Mouse (Mus musculus) embryonic facial prominence, embryonic 11.5 days (tissue): ENCODE results near the gene Srsf10. TPM values are rescaled to one million over a fixed set of nuclear protein-coding genes. Genes with fewer than 3 reads are reported as not detected.

Experiments used
- ATAC-seq: fragments of 200-750 bp; cut with Nextera tagmentation; replicated peaks from 2 replicates; pipeline ENCODE4 v1.8.0; 2017; ENCODE audit warnings: low read depth; ENCODE audit not compliant: insufficient number of reproducible peaks, low FRiP score, low TSS enrichment
- DNase-seq: peaks from one replicate; pipeline ENCODE4 v3.0.0-alpha.2; 2015; ENCODE audit warnings: low spot score
- H3K27ac ChIP-seq: fragments of 300-500 bp; sonication (generic); replicated peaks from 2 replicates; pipeline ENCODE4 v1.5.1; 2014; ENCODE audit warnings: mild to moderate bottlenecking, low read depth, low read length, control low read depth
- H3K27me3 ChIP-seq: fragments of 300-500 bp; sonication (generic); 2 replicates; pipeline ENCODE4 v1.6.1; 2014; ENCODE audit warnings: mild to moderate bottlenecking, low read length, moderate library complexity, mixed read lengths; ENCODE audit not compliant: control insufficient read depth, insufficient read depth
- H3K36me3 ChIP-seq: fragments of 300-500 bp; sonication (generic); replicated peaks from 2 replicates; pipeline ENCODE4 v1.6.1; 2014; ENCODE audit warnings: low read depth, mild to moderate bottlenecking, low read length, moderate library complexity, mixed read lengths; ENCODE audit not compliant: control insufficient read depth, insufficient read depth
- H3K4me1 ChIP-seq: fragments of 300-500 bp; sonication (generic); 2 replicates; pipeline ENCODE4 v1.6.1; 2014; ENCODE audit warnings: low read length, mixed read lengths; ENCODE audit not compliant: control insufficient read depth, insufficient read depth
- H3K4me2 ChIP-seq: fragments of 300-500 bp; sonication (generic); 2 replicates; pipeline ENCODE4 v1.6.1; 2014; ENCODE audit warnings: low read depth, mild to moderate bottlenecking, control low read depth, low read length, moderate library complexity
- H3K4me3 ChIP-seq: fragments of 300-500 bp; sonication (generic); 2 replicates; pipeline ENCODE4 v1.5.1; 2014; ENCODE audit warnings: low read depth, low read length, control low read depth
- H3K9ac ChIP-seq: fragments of 300-500 bp; sonication (generic); replicated peaks from 2 replicates; pipeline ENCODE4 v1.6.1; 2014; ENCODE audit warnings: mild to moderate bottlenecking, control low read depth, low read length
- H3K9me3 ChIP-seq: fragments of 300-500 bp; sonication (generic); replicated peaks from 2 replicates; pipeline ENCODE4 v1.6.1; 2016; ENCODE audit warnings: mild to moderate bottlenecking, low read length, inconsistent platforms, mixed read lengths; ENCODE audit not compliant: control insufficient read depth
- WGBS: fragments of 180-500 bp; shearing (Covaris S2); extraction: QIAGEN DNeasy Blood & Tissue Kit; methylation state at CpG from one replicate; pipeline ENCODE4 v1.1.7; 2014; 5-methylcytosine and 5-hydroxymethylcytosine counted together
- polyA plus RNA-seq: library from polyadenylated mRNA; unstranded; fragments of >200 nt; fragmentation: Nextera tagmentation; extraction: Ambion mirVana; gene quantifications from 2 replicates; pipeline ENCODE4 v1.2.1, GENCODE M21; 2014

Gene Srsf10
- polyA plus RNA-seq, 1 experiment from 2014 or later: 489 TPM

DNA sequence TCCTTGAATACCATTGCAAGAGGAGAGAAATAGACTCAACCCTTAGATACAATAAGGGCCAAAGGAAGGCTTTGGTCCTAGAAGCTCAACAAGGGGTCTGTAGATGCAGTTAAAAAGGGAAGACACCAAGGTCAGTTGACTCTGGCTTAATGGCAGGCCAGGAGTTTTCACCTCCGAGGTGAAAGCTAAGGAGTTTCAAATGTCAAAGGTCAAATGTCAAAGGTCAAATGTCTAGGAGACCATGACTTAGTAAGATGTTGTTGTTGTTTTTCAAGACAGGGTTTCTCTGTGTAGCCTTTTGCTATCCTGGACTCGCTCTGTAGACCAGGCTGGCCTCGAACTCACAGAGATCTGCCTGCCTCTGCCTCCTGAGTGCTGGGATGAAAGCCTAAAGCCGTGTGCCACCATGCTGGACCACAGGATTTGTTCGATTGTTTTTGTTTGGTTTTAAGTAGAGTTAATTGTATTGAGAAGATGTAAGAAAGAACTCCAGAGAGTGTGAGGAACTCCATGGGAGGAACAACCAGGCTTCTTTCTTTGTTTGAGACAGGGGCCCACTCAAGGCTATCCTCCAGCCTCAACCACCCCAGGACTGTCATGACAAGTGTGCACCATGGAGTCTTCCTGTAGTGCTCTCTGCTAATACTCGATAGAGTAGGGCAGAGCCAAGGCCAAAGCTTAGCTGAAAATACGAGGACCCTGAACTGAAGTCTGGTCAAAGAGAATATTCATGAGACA lies 33.8 kb downstream of the Srsf10 start:
- no peak for DNase-seq
- ATAC-seq: no peak
- Histone ChIP-seq H3K9ac (no peak overlapping the region), H3K27ac (no peak overlapping the region), H3K27me3 (no peaks in the 10 kb centered on the region), H3K4me1 (no peaks in the 10 kb centered on the region), H3K4me2 (no peak overlapping the region), H3K4me3 (no peak overlapping the region), H3K9me3 (no peaks in the 10 kb centered on the region), H3K36me3 (no peaks in the 10 kb centered on the region)
- 80% methylated on average over 7 of the region's 7 CpGs for WGBS

DNA sequence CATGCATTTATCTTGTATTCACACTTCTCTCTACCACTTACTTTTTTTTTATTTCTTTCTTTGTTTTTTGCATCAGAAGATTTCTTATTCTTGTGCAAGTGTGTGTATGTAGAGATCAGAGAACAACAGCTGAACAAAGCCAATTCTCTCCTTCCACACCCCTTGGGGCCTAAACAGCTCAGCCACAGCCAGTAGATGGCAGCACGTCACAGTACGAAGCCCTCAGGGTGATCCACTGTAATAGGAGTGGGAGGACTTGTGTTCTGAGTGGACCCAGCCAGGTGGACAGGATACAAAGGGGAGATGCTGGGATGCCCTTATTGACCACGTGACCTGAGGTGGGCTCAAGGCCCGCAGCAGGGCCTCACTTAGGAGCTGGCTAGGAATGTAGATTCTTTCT lies 34.3 kb downstream of the Srsf10 start:
- H3K9me3 ChIP-seq: no peaks in the 10 kb centered on the region

GRCm38 (mm10) chr4:135891539-135891938 lies 36.0 kb downstream of the Srsf10 start:
- Histone ChIP-seq H3K9ac (no peak overlapping the region), H3K27ac (no peak overlapping the region), H3K4me3 (no peak overlapping the region), H3K4me1 (no peaks in the 10 kb centered on the region), H3K36me3 (no peaks in the 10 kb centered on the region), H3K27me3 (no peaks in the 10 kb centered on the region), H3K9me3 (no peaks in the 10 kb centered on the region), H3K4me2 (no peak overlapping the region)
- DNase-seq (no peak), ATAC-seq (no peak)
- 90% methylated on average over 2 of the region's 2 CpGs for WGBS

More for the DNA sequence above, 34.3 kb downstream of the Srsf10 start:
- peak; percentile 67; the same call in 1 of the 2 replicates for ATAC-seq
- Histone ChIP-seq H3K9ac (no peak overlapping the region), H3K4me2 (no peak overlapping the region), H3K4me1 (no peaks in the 10 kb centered on the region), H3K27ac (no peak overlapping the region), H3K27me3 (no peaks in the 10 kb centered on the region), H3K36me3 (no peaks in the 10 kb centered on the region), H3K4me3 (no peak overlapping the region)
- DNase-seq: peak; percentile 74
- 15% methylated on average over 4 of the region's 4 CpGs for WGBS

DNA sequence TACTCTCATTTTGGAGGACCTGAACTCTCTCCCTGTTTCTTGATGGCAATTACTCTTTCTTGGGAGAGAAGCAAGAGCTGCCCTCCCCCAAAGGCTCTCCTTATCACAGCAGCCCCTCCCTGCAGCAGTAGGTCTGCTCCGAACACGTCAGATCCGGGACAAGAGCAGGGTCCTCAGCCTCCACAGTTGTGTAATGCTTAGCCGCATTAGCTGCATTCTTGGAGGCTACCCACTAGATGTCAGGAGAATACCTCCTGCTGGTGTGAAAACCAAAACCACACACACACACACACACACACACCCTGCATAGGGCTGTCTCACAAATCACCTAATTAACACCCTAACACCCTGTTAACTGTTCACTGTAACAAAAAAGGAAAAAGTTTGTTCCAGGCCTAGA lies 37.3 kb downstream of the Srsf10 start:
- Histone ChIP-seq H3K9me3 (no peaks in the 10 kb centered on the region), H3K9ac (no peak overlapping the region), H3K4me3 (no peak overlapping the region), H3K4me2 (no peak overlapping the region), H3K27me3 (no peaks in the 10 kb centered on the region), H3K27ac (no peak overlapping the region), H3K36me3 (no peaks in the 10 kb centered on the region), H3K4me1 (no peaks in the 10 kb centered on the region)
- DNase-seq: no peak
- no peak for ATAC-seq
- WGBS: 69% methylated on average over 4 of the region's 4 CpGs

DNA sequence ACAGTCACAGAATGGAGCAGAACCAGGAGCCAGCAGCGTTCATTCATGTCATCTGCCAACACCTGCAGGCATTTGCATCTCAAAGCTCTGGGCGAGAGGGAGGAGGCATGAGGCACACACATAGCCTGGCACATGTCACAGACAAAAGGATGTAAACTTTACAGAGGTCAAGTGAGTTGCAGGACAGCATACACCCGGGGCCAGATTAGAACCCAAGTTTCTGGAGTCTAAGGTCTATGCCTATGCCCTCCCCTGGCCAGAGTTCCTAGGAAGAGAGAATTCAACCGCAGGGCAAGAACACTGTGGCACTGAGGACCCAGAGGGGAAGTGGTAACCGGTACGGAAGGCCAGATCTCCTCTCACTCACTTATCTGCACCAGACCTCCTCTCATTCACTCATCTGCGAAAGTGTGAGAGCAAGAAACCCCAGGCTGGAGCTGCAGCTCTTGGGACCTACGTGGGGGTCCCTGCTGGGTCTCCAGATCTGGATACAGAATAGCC lies 39.6 kb downstream of the Srsf10 start, which contains the start of gene Cnr2:
Gene Cnr2, plus strand, starts transcription at position 324 of the 501 bp plus-strand sequence.
- H3K4me2 ChIP-seq: no peak within 1 kb of the TSS
- H3K9me3 ChIP-seq: no peaks in the 10 kb centered on the region
- WGBS: 59% methylated on average over 8 of the region's 8 CpGs
- no peak within 1 kb of the TSS for H3K4me3 ChIP-seq
- no peak for ATAC-seq
- no peaks in the 10 kb centered on the region for H3K27me3 ChIP-seq
- H3K36me3 ChIP-seq: no peaks in the 10 kb centered on the region
- no peak within 1 kb of the TSS for H3K9ac ChIP-seq
- no peak for DNase-seq
- H3K4me1 ChIP-seq: no peaks in the 10 kb centered on the region
- no peak within 1 kb of the TSS for H3K27ac ChIP-seq

DNA sequence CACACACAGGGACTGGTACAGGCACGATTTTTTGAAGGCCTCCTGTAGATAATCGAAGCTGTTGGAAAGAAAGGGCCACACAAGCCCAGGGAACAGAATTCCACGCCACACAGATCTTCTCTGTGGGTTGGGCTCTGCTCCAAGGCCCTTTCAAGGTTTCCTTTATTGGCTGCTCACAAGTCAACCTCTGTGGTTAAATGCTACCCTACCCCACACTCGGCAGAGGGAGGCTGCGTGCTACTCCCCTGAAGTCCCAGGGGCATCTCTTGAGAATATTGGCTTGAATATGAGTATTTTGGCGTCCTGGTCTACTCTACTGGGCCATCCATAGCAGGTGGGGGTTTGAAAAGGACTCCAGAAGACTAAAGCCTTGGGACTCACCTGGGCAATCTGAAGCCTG lies 40.6 kb downstream of the Srsf10 start:
- no peaks in the 10 kb centered on the region for H3K27me3 ChIP-seq
- DNase-seq (no peak), ATAC-seq (no peak)
- no peak overlapping the region for H3K9ac ChIP-seq
- H3K27ac ChIP-seq: no peak overlapping the region
- no peak overlapping the region for H3K4me3 ChIP-seq
- no peaks in the 10 kb centered on the region for H3K9me3 ChIP-seq
- H3K36me3 ChIP-seq: no peaks in the 10 kb centered on the region
- no peaks in the 10 kb centered on the region for H3K4me1 ChIP-seq
- 81% methylated on average over 6 of the region's 6 CpGs for WGBS
- no peak overlapping the region for H3K4me2 ChIP-seq

DNA sequence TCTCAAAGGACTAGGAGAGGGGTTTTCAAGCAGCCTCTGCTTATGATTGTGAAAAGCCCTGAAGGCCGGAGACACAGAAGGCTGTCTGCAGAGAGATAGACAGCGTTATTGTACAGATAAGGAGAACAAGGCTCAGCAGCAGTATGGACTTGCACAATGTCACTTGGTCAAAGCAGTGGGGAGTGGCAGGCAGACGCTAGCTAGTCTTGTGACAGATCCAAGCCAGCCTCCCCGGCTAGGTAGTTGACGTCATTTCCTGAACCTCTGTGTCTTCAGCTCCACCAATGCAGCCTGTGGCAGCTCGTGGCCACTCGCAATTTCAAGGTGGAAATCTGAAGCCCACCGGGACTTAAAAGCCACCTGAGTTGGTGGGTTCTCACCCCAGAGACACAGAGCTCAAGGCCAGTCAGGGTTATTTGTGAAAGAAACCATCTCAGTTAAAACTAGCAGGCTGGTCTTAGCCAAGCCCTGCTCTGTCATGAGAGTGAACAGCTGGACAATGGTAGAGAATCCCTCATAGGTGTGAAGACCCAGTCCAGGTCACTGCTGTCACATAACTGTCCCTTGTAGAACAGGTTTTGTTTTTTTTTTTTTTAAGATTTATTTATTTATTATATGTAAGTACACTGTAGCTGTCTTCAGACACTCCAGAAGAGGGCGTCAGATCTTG lies 43.0 kb downstream of the Srsf10 start:
- Histone ChIP-seq H3K4me2 (no peak overlapping the region), H3K27ac (no peak overlapping the region), H3K9ac (no peak overlapping the region), H3K36me3 (no peaks in the 10 kb centered on the region), H3K4me3 (no peak overlapping the region), H3K27me3 (no peaks in the 10 kb centered on the region), H3K4me1 (no peaks in the 10 kb centered on the region), H3K9me3 (no peaks in the 10 kb centered on the region)
- DNase-seq (no peak), ATAC-seq (no peak)
- 63% methylated on average over 8 of the region's 9 CpGs for WGBS

- Histone ChIP-seq H3K27ac (no peak overlapping the region), H3K9ac (no peak overlapping the region), H3K4me1 (no peaks in the 10 kb centered on the region), H3K27me3 (no peaks in the 10 kb centered on the region), H3K36me3 (no peaks in the 10 kb centered on the region), H3K9me3 (no peaks in the 10 kb centered on the region), H3K4me3 (no peak overlapping the region), H3K4me2 (no peak overlapping the region)
- ATAC-seq (no peak), DNase-seq (no peak)
- 88% methylated on average over 6 of the region's 7 CpGs for WGBS
Measured at GRCm38 (mm10) chr4:135899050-135899448, 43.5 kb downstream of the Srsf10 start.
